Mouse (Mus musculus): ENCODE measurements around the gene Aplp2. TPM values are rescaled to one million over a fixed set of nuclear protein-coding genes. Genes with fewer than 3 reads are reported as not detected.

Aplp2 gene
- polyA plus RNA-seq, 1 experiment from 2014 or later, result 167 TPM

- WGBS, result 97% methylated on average over 1 of the region's 1 CpGs
- Histone ChIP-seq H3K4me2 (ENCODE audit: low read depth, severe bottlenecking) (no peak overlapping the region), H3K36me3 (ENCODE audit: control insufficient read depth, insufficient read depth, low read length) (peaks cover 10% of the 10 kb centered on the region), H3K27ac (replicated peaks; ENCODE audit: low read depth, low read length) (no peak overlapping the region), H3K9me3 (ENCODE audit: control insufficient read depth, low read length) (no peaks in the 10 kb centered on the region), H3K4me3 (ENCODE audit: low read depth, low read length) (no peak overlapping the region), H3K27me3 (ENCODE audit: control insufficient read depth, insufficient read depth, low read length) (no peaks in the 10 kb centered on the region), H3K4me1 (ENCODE audit: control insufficient read depth, insufficient read depth, low read length) (no peaks in the 10 kb centered on the region), H3K9ac (ENCODE audit: low read length) (no peak overlapping the region)
- ATAC-seq (ENCODE audit: insufficient number of reproducible peaks, low FRiP score, low TSS enrichment, low read depth), result no peak
- no peak for DNase-seq (ENCODE audit: low spot score)
These were observed 48.3 kb downstream of the Aplp2 start for GRCm38 (mm10) chr9:31163327-31163726.

- ATAC-seq (ENCODE audit: insufficient number of reproducible peaks, low FRiP score, low TSS enrichment, low read depth), result no peak
- peaks cover 6% of the 10 kb centered on the region for H3K36me3 ChIP-seq (ENCODE audit: control insufficient read depth, insufficient read depth, low read length)
These were observed 48.7 kb downstream of the Aplp2 start for GRCm38 (mm10) chr9:31162911-31163310.

GRCm38 (mm10) chr9:31159910-31160309, 51.7 kb downstream of the Aplp2 start:
- ATAC-seq (ENCODE audit: insufficient number of reproducible peaks, low FRiP score, low TSS enrichment, low read depth), result no peak
- H3K4me1 ChIP-seq (ENCODE audit: control insufficient read depth, insufficient read depth, low read length), result no peaks in the 10 kb centered on the region
- H3K9me3 ChIP-seq (ENCODE audit: control insufficient read depth, low read length), result no peaks in the 10 kb centered on the region
- H3K4me3 ChIP-seq (ENCODE audit: low read depth, low read length), result no peak overlapping the region
- H3K27me3 ChIP-seq (ENCODE audit: control insufficient read depth, insufficient read depth, low read length), result no peaks in the 10 kb centered on the region
- peaks cover 16% of the 10 kb centered on the region; the same call in 1 of the 2 replicates for H3K36me3 ChIP-seq (ENCODE audit: control insufficient read depth, insufficient read depth, low read length)
- peak; percentile 40 for DNase-seq (ENCODE audit: low spot score)
- no peak overlapping the region for H3K27ac ChIP-seq (replicated peaks; ENCODE audit: low read depth, low read length)
- WGBS, result 90% methylated on average over 4 of the region's 4 CpGs
- no peak overlapping the region for H3K4me2 ChIP-seq (ENCODE audit: low read depth, severe bottlenecking)
- H3K9ac ChIP-seq (ENCODE audit: low read length), result no peak overlapping the region

More at GRCm38 (mm10) chr9:31162911-31163310, 48.7 kb downstream of the Aplp2 start:
- no peaks in the 10 kb centered on the region for H3K9me3 ChIP-seq (ENCODE audit: control insufficient read depth, low read length)
- WGBS, result 75% methylated on average over 1 of the region's 1 CpGs
- no peak for DNase-seq (ENCODE audit: low spot score)
- H3K4me2 ChIP-seq (ENCODE audit: low read depth, severe bottlenecking), result no peak overlapping the region
- no peaks in the 10 kb centered on the region for H3K27me3 ChIP-seq (ENCODE audit: control insufficient read depth, insufficient read depth, low read length)
- no peak overlapping the region for H3K4me3 ChIP-seq (ENCODE audit: low read depth, low read length)
- no peak overlapping the region for H3K27ac ChIP-seq (replicated peaks; ENCODE audit: low read depth, low read length)
- H3K9ac ChIP-seq (ENCODE audit: low read length), result no peak overlapping the region
- no peaks in the 10 kb centered on the region for H3K4me1 ChIP-seq (ENCODE audit: control insufficient read depth, insufficient read depth, low read length)

GRCm38 (mm10) chr9:31156594-31156993, 55.0 kb downstream of the Aplp2 start:
- Histone ChIP-seq H3K9me3 (ENCODE audit: control insufficient read depth, low read length) (no peaks in the 10 kb centered on the region), H3K9ac (ENCODE audit: low read length) (no peak overlapping the region), H3K4me1 (ENCODE audit: control insufficient read depth, insufficient read depth, low read length) (no peaks in the 10 kb centered on the region), H3K4me2 (ENCODE audit: low read depth, severe bottlenecking) (no peak overlapping the region), H3K4me3 (ENCODE audit: low read depth, low read length) (no peak overlapping the region), H3K27me3 (ENCODE audit: control insufficient read depth, insufficient read depth, low read length) (no peaks in the 10 kb centered on the region), H3K36me3 (ENCODE audit: control insufficient read depth, insufficient read depth, low read length) (peaks cover 16% of the 10 kb centered on the region; the same call in 1 of the 2 replicates), H3K27ac (replicated peaks; ENCODE audit: low read depth, low read length) (no peak overlapping the region)
- no peak for DNase-seq (ENCODE audit: low spot score)
- no peak for ATAC-seq (ENCODE audit: insufficient number of reproducible peaks, low FRiP score, low TSS enrichment, low read depth)
- WGBS, result 87% methylated on average over 8 of the region's 8 CpGs

- no peak overlapping the region for H3K9ac ChIP-seq (ENCODE audit: low read length)
- H3K4me3 ChIP-seq (ENCODE audit: low read depth, low read length), result no peak overlapping the region
- ATAC-seq (ENCODE audit: insufficient number of reproducible peaks, low FRiP score, low TSS enrichment, low read depth), result no peak
- no peak overlapping the region for H3K4me2 ChIP-seq (ENCODE audit: low read depth, severe bottlenecking)
- no peaks in the 10 kb centered on the region for H3K9me3 ChIP-seq (ENCODE audit: control insufficient read depth, low read length)
- peaks cover 6% of the 10 kb centered on the region; the same call in 1 of the 2 replicates for H3K36me3 ChIP-seq (ENCODE audit: control insufficient read depth, insufficient read depth, low read length)
- WGBS, result 93% methylated on average over 2 of the region's 2 CpGs
- no peaks in the 10 kb centered on the region for H3K27me3 ChIP-seq (ENCODE audit: control insufficient read depth, insufficient read depth, low read length)
- no peaks in the 10 kb centered on the region for H3K4me1 ChIP-seq (ENCODE audit: control insufficient read depth, insufficient read depth, low read length)
- no peak for DNase-seq (ENCODE audit: low spot score)
- no peak overlapping the region for H3K27ac ChIP-seq (replicated peaks; ENCODE audit: low read depth, low read length)
These were observed 60.6 kb downstream of the Aplp2 start for GRCm38 (mm10) chr9:31151050-31151449.

GRCm38 (mm10) chr9:31148135-31148534, 63.5 kb downstream of the Aplp2 start:
- no peak overlapping the region for H3K4me3 ChIP-seq (ENCODE audit: low read depth, low read length)
- H3K27ac ChIP-seq (replicated peaks; ENCODE audit: low read depth, low read length), result no peak overlapping the region
- no peaks in the 10 kb centered on the region for H3K4me1 ChIP-seq (ENCODE audit: control insufficient read depth, insufficient read depth, low read length)
- WGBS, result 72% methylated on average over 7 of the region's 7 CpGs
- H3K9ac ChIP-seq (ENCODE audit: low read length), result no peak overlapping the region
- H3K36me3 ChIP-seq (ENCODE audit: control insufficient read depth, insufficient read depth, low read length), result peaks cover 3% of the 10 kb centered on the region; the same call in 1 of the 2 replicates
- H3K4me2 ChIP-seq (ENCODE audit: low read depth, severe bottlenecking), result no peak overlapping the region
- no peaks in the 10 kb centered on the region for H3K9me3 ChIP-seq (ENCODE audit: control insufficient read depth, low read length)
- no peak for DNase-seq (ENCODE audit: low spot score)
- no peaks in the 10 kb centered on the region for H3K27me3 ChIP-seq (ENCODE audit: control insufficient read depth, insufficient read depth, low read length)
- no peak for ATAC-seq (ENCODE audit: insufficient number of reproducible peaks, low FRiP score, low TSS enrichment, low read depth)

- H3K4me3 ChIP-seq (ENCODE audit: low read depth, low read length), result no peak overlapping the region
- H3K9me3 ChIP-seq (ENCODE audit: control insufficient read depth, low read length), result no peaks in the 10 kb centered on the region
- ATAC-seq (ENCODE audit: insufficient number of reproducible peaks, low FRiP score, low TSS enrichment, low read depth), result no peak
- no peak overlapping the region for H3K9ac ChIP-seq (ENCODE audit: low read length)
- H3K36me3 ChIP-seq (ENCODE audit: control insufficient read depth, insufficient read depth, low read length), result peaks cover 3% of the 10 kb centered on the region; the same call in 1 of the 2 replicates
- 84% methylated on average over 7 of the region's 7 CpGs for WGBS
- no peaks in the 10 kb centered on the region for H3K27me3 ChIP-seq (ENCODE audit: control insufficient read depth, insufficient read depth, low read length)
- no peak for DNase-seq (ENCODE audit: low spot score)
- H3K27ac ChIP-seq (replicated peaks; ENCODE audit: low read depth, low read length), result no peak overlapping the region
- no peaks in the 10 kb centered on the region for H3K4me1 ChIP-seq (ENCODE audit: control insufficient read depth, insufficient read depth, low read length)
- no peak overlapping the region for H3K4me2 ChIP-seq (ENCODE audit: low read depth, severe bottlenecking)
These were observed 66.2 kb downstream of the Aplp2 start for GRCm38 (mm10) chr9:31145272-31145925.

GRCm38 (mm10) chr9:31142924-31143323, 68.7 kb downstream of the Aplp2 start:
- no peaks in the 10 kb centered on the region for H3K4me1 ChIP-seq (ENCODE audit: control insufficient read depth, insufficient read depth, low read length)
- H3K9me3 ChIP-seq (ENCODE audit: control insufficient read depth, low read length), result no peaks in the 10 kb centered on the region
- no peaks in the 10 kb centered on the region for H3K36me3 ChIP-seq (ENCODE audit: control insufficient read depth, insufficient read depth, low read length)
- WGBS, result 73% methylated on average over 1 of the region's 1 CpGs
- ATAC-seq (ENCODE audit: insufficient number of reproducible peaks, low FRiP score, low TSS enrichment, low read depth) (no peak), DNase-seq (ENCODE audit: low spot score) (no peak)
- H3K9ac ChIP-seq (ENCODE audit: low read length), result no peak overlapping the region
- no peak overlapping the region for H3K4me2 ChIP-seq (ENCODE audit: low read depth, severe bottlenecking)
- H3K4me3 ChIP-seq (ENCODE audit: low read depth, low read length), result no peak overlapping the region
- H3K27me3 ChIP-seq (ENCODE audit: control insufficient read depth, insufficient read depth, low read length), result no peaks in the 10 kb centered on the region
- H3K27ac ChIP-seq (replicated peaks; ENCODE audit: low read depth, low read length), result no peak overlapping the region

- no peak for DNase-seq (ENCODE audit: low spot score)
- ATAC-seq (ENCODE audit: insufficient number of reproducible peaks, low FRiP score, low TSS enrichment, low read depth), result no peak
- Histone ChIP-seq H3K9me3 (ENCODE audit: control insufficient read depth, low read length) (no peaks in the 10 kb centered on the region), H3K27me3 (ENCODE audit: control insufficient read depth, insufficient read depth, low read length) (peaks cover 46% of the 10 kb centered on the region), H3K27ac (replicated peaks; ENCODE audit: low read depth, low read length) (no peak overlapping the region), H3K36me3 (ENCODE audit: control insufficient read depth, insufficient read depth, low read length) (no peaks in the 10 kb centered on the region), H3K4me2 (ENCODE audit: low read depth, severe bottlenecking) (no peak overlapping the region), H3K9ac (ENCODE audit: low read length) (no peak overlapping the region), H3K4me3 (ENCODE audit: low read depth, low read length) (no peak overlapping the region), H3K4me1 (ENCODE audit: control insufficient read depth, insufficient read depth, low read length) (0 out of 2 replicates have a peak, but pooled peaks cover 2% of the 10 kb centered on the region)
- WGBS, result 84% methylated on average over 5 of the region's 5 CpGs
These were observed 78.5 kb downstream of the Aplp2 start for GRCm38 (mm10) chr9:31133131-31133530.
